Mouse (Mus musculus) olfactory bulb, adult 2 months (tissue): ENCODE measurements around the gene Plbd2. TPM values are rescaled to one million over a fixed set of nuclear protein-coding genes. Genes with fewer than 3 reads are reported as not detected.

Source experiments
- H3K27ac ChIP-seq: fragments of 200-500 bp; 2 replicates; pipeline ENCODE4 v1.5.1; 2012; ENCODE audit warnings: low read depth, low read length; ENCODE audit not compliant: insufficient read depth
- H3K4me1 ChIP-seq: fragments of 200-500 bp; 2 replicates; pipeline ENCODE4 v1.6.1; 2012; ENCODE audit warnings: low read length; ENCODE audit not compliant: control insufficient read depth, insufficient read depth
- H3K4me3 ChIP-seq: fragments of 200-500 bp; 2 replicates; pipeline ENCODE4 v1.5.1; 2012; ENCODE audit warnings: mild to moderate bottlenecking, low read depth, low read length, moderate library complexity; ENCODE audit not compliant: insufficient read depth
- CTCF ChIP-seq: fragments of 200-500 bp; IDR thresholded peaks from 2 replicates; pipeline ENCODE4 v1.5.1; 2012; ENCODE audit warnings: low read depth, mild to moderate bottlenecking, low read length, moderate library complexity; ENCODE audit not compliant: insufficient read depth
- POLR2A ChIP-seq: fragments of 200-500 bp; IDR thresholded peaks from 2 replicates; pipeline ENCODE4 v1.6.1; 2012; ENCODE audit warnings: mild to moderate bottlenecking, low read depth, low read length, moderate library complexity; ENCODE audit not compliant: insufficient read depth
- WGBS: fragments of 180-500 bp; shearing (Covaris S2); methylation state at CpG from one replicate; pipeline ENCODE4 v1.1.7; 2018; 5-methylcytosine and 5-hydroxymethylcytosine counted together
- polyA plus RNA-seq: library from polyadenylated mRNA; stranded (reverse); fragments of >200 nt; gene quantifications from 2 replicates; pipeline ENCODE4 v1.2.4, GENCODE M21; 2012; ENCODE audit warnings: low replicate concordance; ENCODE audit not compliant: missing spikeins, insufficient read depth, insufficient read length

Gene Plbd2
- polyA plus RNA-seq, 1 experiment = not detected

GRCm38 (mm10) chr5:120527296-120527964 lies 24.0 kb upstream of the Plbd2 start:
- Histone ChIP-seq H3K4me1 (0 out of 2 replicates have a peak, but pooled peaks cover under 1% of the 10 kb centered on the region), H3K4me3 (no peak overlapping the region), H3K27ac (no peak overlapping the region)
- 81% methylated on average over 17 of the region's 20 CpGs for WGBS
- TF ChIP-seq POLR2A = no peak
- TF ChIP-seq CTCF = no peak

GRCm38 (mm10) chr5:120526311-120526710 lies 22.9 kb upstream of the Plbd2 start:
- WGBS = 87% methylated on average over 11 of the region's 11 CpGs
- H3K27ac ChIP-seq = no peak overlapping the region
- TF ChIP-seq CTCF (no peak), POLR2A (no peak)
- no peak overlapping the region for H3K4me3 ChIP-seq
- H3K4me1 ChIP-seq = no peaks in the 10 kb centered on the region

- Histone ChIP-seq H3K4me1 (no peaks in the 10 kb centered on the region), H3K27ac (no peak overlapping the region), H3K4me3 (no peak overlapping the region)
- no peak for TF ChIP-seq CTCF
- no peak for TF ChIP-seq POLR2A
- WGBS = 50% methylated on average over 5 of the region's 5 CpGs
Measured at GRCm38 (mm10) chr5:120525737-120526136, 22.3 kb upstream of the Plbd2 start.

GRCm38 (mm10) chr5:120524736-120525135 lies 21.3 kb upstream of the Plbd2 start:
- Histone ChIP-seq H3K27ac (no peak overlapping the region), H3K4me3 (no peak overlapping the region), H3K4me1 (no peaks in the 10 kb centered on the region)
- TF ChIP-seq POLR2A = no peak
- no peak for TF ChIP-seq CTCF
- 95% methylated on average over 2 of the region's 2 CpGs for WGBS

GRCm38 (mm10) chr5:120522649-120523048 lies 19.2 kb upstream of the Plbd2 start:
- Histone ChIP-seq H3K4me1 (peaks cover 1% of the 10 kb centered on the region; the same call in 1 of the 2 replicates), H3K27ac (no peak overlapping the region), H3K4me3 (no peak overlapping the region)
- WGBS = 86% methylated on average over 3 of the region's 3 CpGs
- TF ChIP-seq CTCF (no peak), POLR2A (no peak)

- Histone ChIP-seq H3K4me1 (peaks cover 7% of the 10 kb centered on the region; the same call in 1 of the 2 replicates), H3K4me3 (no peak overlapping the region), H3K27ac (no peak overlapping the region)
- WGBS = 61% methylated on average over 9 of the region's 9 CpGs
- TF ChIP-seq POLR2A (no peak), CTCF (no peak)
Measured at GRCm38 (mm10) chr5:120517552-120517951, 14.1 kb upstream of the Plbd2 start.

- H3K4me1 ChIP-seq = peaks cover 8% of the 10 kb centered on the region; the same call in 1 of the 2 replicates
- TF ChIP-seq CTCF (no peak), POLR2A (no peak)
- H3K4me3 ChIP-seq = no peak overlapping the region
- 67% methylated on average over 15 of the region's 15 CpGs for WGBS
- H3K27ac ChIP-seq = 0 out of 2 replicates have a peak overlapping the region, but pooled peaks have one; percentile 25
Measured at GRCm38 (mm10) chr5:120516221-120516984, 13.0 kb upstream of the Plbd2 start.

GRCm38 (mm10) chr5:120515451-120515850 lies 12.0 kb upstream of the Plbd2 start:
- Histone ChIP-seq H3K27ac (no peak overlapping the region), H3K4me1 (peaks cover 15% of the 10 kb centered on the region), H3K4me3 (no peak overlapping the region)
- TF ChIP-seq CTCF (no peak), POLR2A (no peak)
- WGBS = 84% methylated on average over 7 of the region's 7 CpGs

- Histone ChIP-seq H3K27ac (no peak overlapping the region), H3K4me1 (peaks cover 15% of the 10 kb centered on the region), H3K4me3 (no peak overlapping the region)
- 36% methylated on average over 4 of the region's 4 CpGs for WGBS
- TF ChIP-seq CTCF = no peak
- no peak for TF ChIP-seq POLR2A
Measured at GRCm38 (mm10) chr5:120514754-120515153, 11.3 kb upstream of the Plbd2 start.
